Mouse (Mus musculus) neural tube, postnatal 0 days (tissue): ENCODE data around the gene Gemin6. TPM values are rescaled to one million over a fixed set of nuclear protein-coding genes. Genes with fewer than 3 reads are reported as not detected.

Source experiments
- polyA plus RNA-seq: library from polyadenylated mRNA; unstranded; fragments of >200 nt; fragmentation: Nextera tagmentation; extraction: Ambion mirVana; gene quantifications from 2 replicates; pipeline ENCODE4 v1.2.1, GENCODE M21; 2015

The Gemin6 gene
- polyA plus RNA-seq: 18.0 and 18.9 TPM in 2 replicates

GRCm38 (mm10) chr17:80224326-80225116 lies at the start of gene Gemin6:
Gene Gemin6, plus strand, starts transcription at chr17:80224441.

GRCm38 (mm10) chr17:80206671-80207581 lies 17.3 kb upstream of the Gemin6 start, which contains the start of the genes Srsf7 and Ttc39d:
Gene Srsf7, minus strand, starts transcription at chr17:80207307.
Gene Ttc39d, plus strand, starts transcription at chr17:80207460.

Other genes with a start within 250 kb of the Gemin6 start
- 41.3 and 43.3 TPM in 2 replicates for gene Hnrnpll, start 162.1 kb upstream of the Gemin6 start, polyA plus RNA-seq
- gene Galm, start 97.0 kb upstream of the Gemin6 start, polyA plus RNA-seq: 2.5 and 2.9 TPM in 2 replicates
- 207 and 218 TPM in 2 replicates for gene Srsf7, start 17.1 kb upstream of the Gemin6 start, polyA plus RNA-seq
- 0.11 TPM in 1 of 2 replicates, not detected in the other for gene Ttc39d, start 17.0 kb upstream of the Gemin6 start, polyA plus RNA-seq
- 47.7 and 52.4 TPM in 2 replicates for gene Morn2, start 65.8 kb downstream of the Gemin6 start, polyA plus RNA-seq
- 30.1 and 34.1 TPM in 2 replicates for gene Dhx57, start 66.0 kb downstream of the Gemin6 start, polyA plus RNA-seq
- gene Arhgef33, start 83.0 kb downstream of the Gemin6 start, polyA plus RNA-seq: 1.5 and 3.1 TPM in 2 replicates
- 1.7 TPM in 2 replicates for gene Gm10190, start 149.1 kb downstream of the Gemin6 start, polyA plus RNA-seq